Mouse (Mus musculus): ENCODE measurements around the gene Ryr2. TPM values are rescaled to one million over a fixed set of nuclear protein-coding genes. Genes with fewer than 3 reads are reported as not detected.

Ryr2 gene
- total and polyA plus RNA-seq, 3 experiments, result 0.11 to 0.13 TPM; not detected in 1

GRCm38 (mm10) chr13:12105830-12106628 lies 716 bp downstream of the Ryr2 start:
- no peak for DNase-seq (ENCODE audit: extremely low read depth)
- dilution Hi-C loops (cut with MboI; ENCODE audit: extremely low pct_ligation_motif_present, extremely low pct_unique_long_range_greater_than_20kb, low sequenced_read_pairs), result no loop called here
- no peak overlapping the region for H3K4me3 ChIP-seq (replicated peaks in 1 of 3; ENCODE audit: low read depth in 2 of 3, low read length in 2 of 3, poor library complexity in 1 of 3)
- peaks cover 10% of the 10 kb centered on the region for H3K9me3 ChIP-seq (replicated peaks; ENCODE audit: low read length)
- no peak for TF ChIP-seq ZKSCAN1 (IDR thresholded peaks at IDR 0.05; ENCODE audit: borderline replicate concordance, low read depth, low read length)
- no peak for TF ChIP-seq MAZ (IDR thresholded peaks at IDR 0.05; ENCODE audit: low read depth, low read length)
- H3K27ac ChIP-seq (ENCODE audit: insufficient read depth, low read depth), result no peak overlapping the region
- no peak overlapping the region for H3K9ac ChIP-seq (ENCODE audit: insufficient read depth, low read depth)
- H3K4me1 ChIP-seq (ENCODE audit: control insufficient read depth in 1 of 2, insufficient read depth in 2 of 2), result 0 out of 4 replicates have a peak, but pooled peaks cover 0 to 2% of the 10 kb centered on the region in 2 experiments
- no peak overlapping the region for H3K4me2 ChIP-seq (ENCODE audit: insufficient read depth, low read depth, poor library complexity, severe bottlenecking)
- in situ Hi-C loops (cut with MboI; ENCODE audit: low pct_ligation_motif_present, low pct_unique_long_range_greater_than_20kb, low sequenced_read_pairs), result no loop called here
- H3K79me2 ChIP-seq (replicated peaks; ENCODE audit: control insufficient read depth, extremely low read depth, insufficient read depth, poor library complexity, severe bottlenecking), result no peaks in the 10 kb centered on the region
- H3K27me3 ChIP-seq (replicated peaks), result no peaks in the 10 kb centered on the region
- H3K36me3 ChIP-seq (replicated peaks in 1 of 2; ENCODE audit: control insufficient read depth in 1 of 2, insufficient read depth in 1 of 2, low read length in 1 of 2), result no peaks in the 10 kb centered on the region

GRCm38 (mm10) chr13:12105231-12105829 lies 1.4 kb downstream of the Ryr2 start:
- Histone ChIP-seq H3K9me3 (replicated peaks; ENCODE audit: low read length) (peaks cover 10% of the 10 kb centered on the region), H3K36me3 (replicated peaks in 1 of 2; ENCODE audit: control insufficient read depth in 1 of 2, insufficient read depth in 1 of 2, low read length in 1 of 2) (no peaks in the 10 kb centered on the region), H3K4me1 (ENCODE audit: control insufficient read depth in 1 of 2, insufficient read depth in 2 of 2) (0 out of 4 replicates have a peak, but pooled peaks cover 0 to 2% of the 10 kb centered on the region in 2 experiments), H3K4me2 (ENCODE audit: insufficient read depth, low read depth, poor library complexity, severe bottlenecking) (no peak overlapping the region), H3K27ac (ENCODE audit: insufficient read depth, low read depth) (no peak overlapping the region), H3K4me3 (replicated peaks in 1 of 3; ENCODE audit: low read depth in 2 of 3, low read length in 2 of 3, poor library complexity in 1 of 3) (no peak overlapping the region), H3K9ac (ENCODE audit: insufficient read depth, low read depth) (no peak overlapping the region), H3K79me2 (replicated peaks; ENCODE audit: control insufficient read depth, extremely low read depth, insufficient read depth, poor library complexity, severe bottlenecking) (no peaks in the 10 kb centered on the region), H3K27me3 (replicated peaks) (no peaks in the 10 kb centered on the region)
- DNase-seq (ENCODE audit: extremely low read depth), result no peak
- in situ Hi-C loops (cut with MboI; ENCODE audit: low pct_ligation_motif_present, low pct_unique_long_range_greater_than_20kb, low sequenced_read_pairs) (no loop called here), dilution Hi-C loops (cut with MboI; ENCODE audit: extremely low pct_ligation_motif_present, extremely low pct_unique_long_range_greater_than_20kb, low sequenced_read_pairs) (no loop called here)
- TF ChIP-seq ZC3H11A (IDR thresholded peaks at IDR 0.05; ENCODE audit: low read depth, low read length) (no peak), NRF1 (IDR thresholded peaks at IDR 0.05; ENCODE audit: low read depth, low read length) (no peak), MAX (IDR thresholded peaks at IDR 0.05; ENCODE audit: low read length) (no peak), TBP (conservative IDR thresholded peaks at IDR 0.05; ENCODE audit: low read depth, low read length) (no peak), MAZ (IDR thresholded peaks at IDR 0.05; ENCODE audit: low read depth, low read length) (no peak), NELFE (IDR thresholded peaks at IDR 0.05; ENCODE audit: low read depth, low read length) (no peak)

- no peak overlapping the region for H3K4me2 ChIP-seq (ENCODE audit: insufficient read depth, low read depth, poor library complexity, severe bottlenecking)
- H3K4me1 ChIP-seq (ENCODE audit: control insufficient read depth in 1 of 2, insufficient read depth in 2 of 2), result 0 out of 4 replicates have a peak, but pooled peaks cover 0 to 2% of the 10 kb centered on the region in 2 experiments
- H3K27ac ChIP-seq (ENCODE audit: insufficient read depth, low read depth), result no peak overlapping the region
- H3K27me3 ChIP-seq (replicated peaks), result no peaks in the 10 kb centered on the region
- DNase-seq (ENCODE audit: extremely low read depth), result no peak
- H3K36me3 ChIP-seq (replicated peaks in 1 of 2; ENCODE audit: control insufficient read depth in 1 of 2, insufficient read depth in 1 of 2, low read length in 1 of 2), result no peaks in the 10 kb centered on the region
- dilution Hi-C loops (cut with MboI; ENCODE audit: extremely low pct_ligation_motif_present, extremely low pct_unique_long_range_greater_than_20kb, low sequenced_read_pairs), result no loop called here
- no peaks in the 10 kb centered on the region for H3K79me2 ChIP-seq (replicated peaks; ENCODE audit: control insufficient read depth, extremely low read depth, insufficient read depth, poor library complexity, severe bottlenecking)
- H3K9me3 ChIP-seq (replicated peaks; ENCODE audit: low read length), result peaks cover 10% of the 10 kb centered on the region
- no peak for TF ChIP-seq RCOR1 (conservative IDR thresholded peaks at IDR 0.05; ENCODE audit: low read depth, low read length)
- TF ChIP-seq USF2 (conservative IDR thresholded peaks at IDR 0.05; ENCODE audit: low read depth, low read length), result no peak
- TF ChIP-seq CHD1 (IDR thresholded peaks at IDR 0.05; ENCODE audit: low read depth, low read length), result no peak
- TF ChIP-seq MXI1 (IDR thresholded peaks at IDR 0.05; ENCODE audit: low read depth, low read length), result no peak
- TF ChIP-seq TCF12 (IDR thresholded peaks at IDR 0.05; ENCODE audit: low read depth, low read length), result no peak
- TF ChIP-seq NELFE (IDR thresholded peaks at IDR 0.05; ENCODE audit: low read depth, low read length), result no peak
- no peak for TF ChIP-seq BHLHE40 (IDR thresholded peaks at IDR 0.05; ENCODE audit: low read depth, low read length)
- no peak for TF ChIP-seq MAX (IDR thresholded peaks at IDR 0.05; ENCODE audit: low read length)
- TF ChIP-seq KAT2A (IDR thresholded peaks at IDR 0.05; ENCODE audit: insufficient replicate concordance, low read length), result no peak
- TF ChIP-seq USF1 (IDR thresholded peaks at IDR 0.05; ENCODE audit: low read depth, low read length), result no peak
- no peak for TF ChIP-seq PAX5 (IDR thresholded peaks at IDR 0.05; ENCODE audit: low read length)
- no peak for TF ChIP-seq MAFK (IDR thresholded peaks at IDR 0.05; ENCODE audit: insufficient replicate concordance, low read length)
- TF ChIP-seq MAZ (IDR thresholded peaks at IDR 0.05; ENCODE audit: low read depth, low read length), result no peak
- TF ChIP-seq HCFC1 (IDR thresholded peaks at IDR 0.05; ENCODE audit: low read depth, low read length), result no peak
- no peak overlapping the region for H3K4me3 ChIP-seq (replicated peaks in 1 of 3; ENCODE audit: low read depth in 2 of 3, low read length in 2 of 3, poor library complexity in 1 of 3)
- in situ Hi-C loops (cut with MboI; ENCODE audit: low pct_ligation_motif_present, low pct_unique_long_range_greater_than_20kb, low sequenced_read_pairs), result no loop called here
- no peak overlapping the region for H3K9ac ChIP-seq (ENCODE audit: insufficient read depth, low read depth)
Observed at GRCm38 (mm10) chr13:12104318-12104717, 2.4 kb downstream of the Ryr2 start.

All from CH12.LX (cell line).